Mouse (Mus musculus): Measurements from ENCODE around the gene Nr2f6.

Nr2f6 gene

DNA sequence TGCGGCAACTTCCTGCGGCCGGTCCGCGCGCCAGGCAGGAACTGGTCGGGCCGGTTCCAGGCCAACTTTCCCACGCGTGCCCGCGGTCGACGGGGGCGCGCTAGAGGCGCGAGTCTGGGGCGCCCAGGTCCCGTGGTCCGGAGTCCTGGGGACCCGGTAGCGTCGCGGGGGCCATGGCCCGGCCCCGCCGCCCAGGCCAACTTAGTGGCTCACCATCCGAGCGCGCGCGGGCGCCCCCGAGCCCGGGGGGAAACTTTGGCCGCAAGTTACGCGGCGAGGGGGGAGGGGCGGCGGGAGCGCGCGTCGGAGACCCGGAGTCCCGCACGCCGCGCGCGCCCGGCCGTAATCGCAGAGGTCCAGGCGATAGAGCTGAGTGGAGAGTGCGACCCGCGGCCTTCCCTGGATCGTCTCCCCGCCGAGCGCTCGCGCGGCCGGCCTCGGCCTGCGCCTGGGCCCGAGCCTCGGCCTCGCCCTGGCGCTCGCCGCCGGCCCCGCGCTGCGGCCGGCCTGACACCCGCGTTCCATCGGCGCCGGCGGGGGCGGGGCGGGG, at the start of gene Nr2f6:
Gene Nr2f6, minus strand, starts transcription at position 540 of the 550 bp plus-strand sequence.
- peak; percentile 75 for DNase-seq

DNA sequence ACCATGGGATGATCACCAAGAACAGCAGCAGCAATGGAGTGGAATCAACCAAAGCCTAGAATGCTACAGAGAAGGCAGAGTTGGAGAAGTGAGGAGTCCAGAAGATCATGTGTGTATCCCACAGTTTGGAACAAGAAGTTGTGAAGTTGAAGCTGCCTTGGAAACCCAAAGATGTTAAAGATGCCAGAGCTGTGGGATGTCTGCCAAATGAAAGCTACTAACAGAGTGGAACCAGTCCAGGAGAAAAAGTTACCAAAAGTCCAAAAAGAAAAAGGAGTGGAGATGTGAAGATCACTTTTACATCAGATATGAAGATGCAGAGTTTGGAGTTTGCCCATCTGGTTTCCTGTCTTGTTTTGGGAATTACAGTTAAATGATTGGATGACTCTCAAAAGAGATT, 40.4 kb upstream of the Nr2f6 start:
- no peak for DNase-seq

DNA sequence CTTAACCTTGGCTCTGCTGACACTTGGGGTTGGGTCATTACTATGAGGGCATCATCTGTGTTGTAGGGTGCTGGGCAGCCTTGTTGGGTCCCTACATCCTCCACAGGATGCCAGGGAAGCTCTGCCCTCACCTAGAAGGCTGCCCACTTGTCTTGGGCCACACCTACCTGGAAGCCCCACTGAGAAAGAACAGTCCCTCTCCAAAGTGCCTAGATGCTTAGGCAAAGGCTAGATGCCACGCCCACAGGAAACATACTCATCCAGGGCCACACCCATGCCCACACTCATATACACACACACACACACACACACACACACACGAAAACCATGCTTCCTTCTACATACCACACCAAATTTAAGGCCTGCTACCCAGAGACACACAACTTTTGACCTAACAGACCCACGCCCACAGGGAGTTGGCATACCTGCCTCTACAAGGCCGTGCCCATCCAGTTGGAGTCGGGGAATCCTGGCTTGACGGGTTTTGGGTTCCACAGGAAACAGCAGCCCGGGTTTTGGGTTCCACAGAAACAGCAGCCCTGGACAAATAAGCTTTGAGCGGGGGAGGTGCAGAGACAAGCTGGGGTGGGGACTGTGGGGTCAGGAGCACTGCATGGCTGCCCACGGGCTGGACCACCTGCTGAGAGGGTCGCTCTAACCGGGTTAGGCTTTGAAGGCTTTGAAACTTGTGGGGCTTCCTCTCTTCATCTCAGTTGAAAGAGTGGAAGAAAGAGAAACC, 29.9 kb upstream of the Nr2f6 start:
- DNase-seq, result no peak

DNA sequence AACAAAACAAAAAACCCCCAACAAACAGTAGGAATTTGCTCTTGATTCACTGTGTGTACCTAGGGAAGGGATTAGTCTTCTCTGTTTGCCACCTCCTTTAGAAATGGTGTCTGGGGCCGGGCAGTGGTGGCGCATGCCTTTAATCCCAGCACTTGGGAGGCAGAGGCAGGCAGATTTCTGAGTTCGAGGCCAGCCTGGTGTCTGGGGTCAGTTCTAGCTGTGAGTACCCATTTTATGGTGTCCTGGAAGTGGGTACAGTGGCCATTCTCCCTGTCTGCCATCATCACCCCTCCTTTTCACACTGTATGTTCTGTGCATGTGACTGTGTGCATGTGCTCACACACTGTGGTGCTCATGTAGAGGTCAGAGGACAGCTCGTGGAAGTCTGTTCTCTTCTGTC, 26.5 kb upstream of the Nr2f6 start:
- DNase-seq, result no peak

DNA sequence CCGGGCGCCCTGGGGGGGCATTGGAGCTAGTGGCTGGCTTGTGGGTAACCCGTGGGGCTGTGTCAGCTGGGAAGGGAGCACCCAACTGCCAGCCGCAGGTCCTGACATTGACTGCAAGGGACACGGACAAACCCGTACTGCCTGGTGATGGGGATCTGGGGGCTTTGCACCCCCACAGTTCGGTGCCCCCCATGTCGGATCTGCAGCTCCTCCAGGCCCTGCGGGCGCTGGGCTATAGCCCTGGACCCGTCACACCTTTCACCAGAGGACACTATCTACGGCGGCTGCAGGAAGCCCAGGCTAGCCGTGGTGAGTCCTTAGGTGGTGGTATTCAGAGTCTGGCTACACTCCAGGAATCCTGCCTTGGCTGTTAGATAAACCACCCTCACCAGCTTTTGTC, 25.7 kb upstream of the Nr2f6 start:
- DNase-seq, result no peak

DNA sequence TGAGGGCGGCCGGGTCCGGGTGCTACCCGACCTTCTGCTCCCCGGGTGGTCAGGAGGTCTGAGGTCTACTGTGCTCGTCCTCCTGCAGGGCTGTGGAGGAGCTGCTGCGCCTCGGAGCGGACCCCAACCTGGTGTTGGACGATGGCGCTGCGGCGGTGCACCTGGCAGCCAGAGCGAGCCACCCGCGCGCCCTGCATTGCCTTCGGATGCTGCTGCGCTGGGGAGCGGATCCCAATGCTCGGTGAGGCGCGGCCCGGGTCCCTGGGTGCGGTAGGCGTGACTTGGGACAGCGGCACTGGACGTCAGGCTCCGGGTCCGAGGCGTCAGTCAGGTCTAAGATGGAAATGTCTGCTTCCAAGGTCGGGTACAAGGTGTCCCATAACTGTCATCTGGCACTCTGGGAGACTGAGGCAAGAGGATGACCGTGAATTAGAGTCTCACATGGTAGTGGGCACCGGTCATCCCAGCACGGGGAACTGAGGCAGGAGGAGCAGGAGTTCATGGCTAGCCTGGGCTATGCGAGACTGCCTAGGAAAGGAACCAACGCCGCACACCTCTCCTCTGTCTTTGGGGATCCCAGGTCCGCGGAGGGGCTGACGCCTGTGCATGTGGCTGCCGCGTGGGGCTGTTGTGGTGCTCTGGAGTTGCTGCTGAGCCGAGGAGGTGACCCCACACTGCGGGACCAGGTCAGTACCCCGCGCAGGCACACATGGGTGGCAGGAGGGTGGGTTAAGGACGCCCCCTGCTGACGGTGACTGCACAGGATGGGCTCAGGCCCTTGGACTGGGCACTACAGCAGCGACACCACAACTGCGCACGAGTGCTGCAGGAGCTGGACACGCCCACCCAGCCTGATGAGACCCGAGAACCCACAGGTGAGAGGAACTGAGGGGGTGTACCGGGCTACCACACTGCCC, 24.6 kb upstream of the Nr2f6 start:
- DNase-seq, result peak; percentile 80

DNA sequence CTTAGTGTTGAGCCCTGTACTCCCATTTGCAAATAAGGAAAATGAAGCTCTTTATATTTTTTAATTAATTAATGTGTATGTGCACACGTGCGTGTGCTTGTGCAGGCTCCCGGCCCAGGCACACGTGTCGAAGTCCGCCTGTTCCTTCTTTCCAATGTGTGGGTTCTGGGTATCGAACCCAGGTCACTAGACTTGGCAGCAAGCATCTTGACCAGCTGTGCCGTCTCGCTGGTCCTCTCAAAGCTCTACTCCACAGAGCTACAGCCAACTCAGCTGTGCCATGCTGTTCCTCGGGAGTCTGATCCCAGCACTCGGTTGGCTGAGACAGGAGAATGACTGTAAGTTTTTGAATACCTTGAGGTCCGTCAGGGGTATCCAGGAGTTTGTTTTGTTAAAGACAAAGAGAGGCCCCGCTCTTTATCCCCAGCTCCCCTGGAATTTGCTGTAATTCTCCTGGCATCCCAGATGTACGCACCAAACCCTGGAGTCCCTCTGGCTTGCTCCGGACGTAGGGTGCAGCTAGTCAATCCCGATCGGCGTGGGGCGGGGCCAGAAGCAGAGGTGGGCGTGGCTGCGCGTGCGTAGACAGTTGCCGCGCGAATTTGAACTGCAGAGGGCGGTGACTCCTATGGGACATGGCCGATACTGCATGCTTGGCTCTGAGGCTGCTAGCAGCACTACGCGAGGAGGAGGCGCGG, 23.8 kb upstream of the Nr2f6 start, which contains the start of gene Ankle1:
Gene Ankle1, plus strand, starts transcription at position 610 of the 698 bp plus-strand sequence.
- peak; percentile 98 for DNase-seq

DNA sequence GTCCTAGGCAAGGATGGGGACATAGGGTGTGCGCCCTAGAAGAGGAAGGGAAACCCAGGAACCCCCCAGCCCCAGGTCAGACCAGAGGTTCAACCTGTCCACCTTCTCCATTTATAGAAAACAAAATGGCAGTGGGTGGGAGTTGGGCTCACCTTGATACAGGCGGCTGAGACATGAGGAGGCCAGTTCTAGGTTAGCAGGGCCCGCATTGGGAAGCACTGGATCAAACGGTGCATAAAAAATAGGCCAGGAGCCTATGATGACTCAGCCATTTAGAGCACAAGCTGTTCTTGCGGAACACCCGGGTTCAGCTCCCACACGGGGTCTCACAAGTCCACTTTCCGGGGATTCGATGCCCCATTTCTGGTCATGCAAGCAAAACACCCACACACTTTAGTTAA, 23.2 kb upstream of the Nr2f6 start:
- DNase-seq, result peak; percentile 74

DNA sequence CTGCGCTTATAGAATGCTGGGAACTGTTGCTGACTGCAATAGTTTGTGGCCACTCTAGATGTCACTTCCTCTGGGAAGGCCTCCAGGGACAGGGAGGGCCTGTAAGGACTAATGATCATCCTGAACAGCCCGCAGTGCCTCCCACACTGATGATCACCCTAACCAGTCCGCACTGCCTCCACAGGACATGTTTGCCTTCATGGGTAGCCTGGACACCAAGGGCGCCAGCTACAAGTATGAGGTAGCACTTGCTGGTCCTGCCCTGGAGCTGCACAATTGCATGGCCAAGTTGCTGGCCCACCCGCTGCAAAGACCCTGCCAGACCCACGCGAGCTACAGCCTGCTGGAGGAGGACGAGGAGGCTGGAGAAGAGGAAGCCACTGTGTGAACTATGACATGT, 22.3 kb upstream of the Nr2f6 start:
- DNase-seq, result no peak

DNA sequence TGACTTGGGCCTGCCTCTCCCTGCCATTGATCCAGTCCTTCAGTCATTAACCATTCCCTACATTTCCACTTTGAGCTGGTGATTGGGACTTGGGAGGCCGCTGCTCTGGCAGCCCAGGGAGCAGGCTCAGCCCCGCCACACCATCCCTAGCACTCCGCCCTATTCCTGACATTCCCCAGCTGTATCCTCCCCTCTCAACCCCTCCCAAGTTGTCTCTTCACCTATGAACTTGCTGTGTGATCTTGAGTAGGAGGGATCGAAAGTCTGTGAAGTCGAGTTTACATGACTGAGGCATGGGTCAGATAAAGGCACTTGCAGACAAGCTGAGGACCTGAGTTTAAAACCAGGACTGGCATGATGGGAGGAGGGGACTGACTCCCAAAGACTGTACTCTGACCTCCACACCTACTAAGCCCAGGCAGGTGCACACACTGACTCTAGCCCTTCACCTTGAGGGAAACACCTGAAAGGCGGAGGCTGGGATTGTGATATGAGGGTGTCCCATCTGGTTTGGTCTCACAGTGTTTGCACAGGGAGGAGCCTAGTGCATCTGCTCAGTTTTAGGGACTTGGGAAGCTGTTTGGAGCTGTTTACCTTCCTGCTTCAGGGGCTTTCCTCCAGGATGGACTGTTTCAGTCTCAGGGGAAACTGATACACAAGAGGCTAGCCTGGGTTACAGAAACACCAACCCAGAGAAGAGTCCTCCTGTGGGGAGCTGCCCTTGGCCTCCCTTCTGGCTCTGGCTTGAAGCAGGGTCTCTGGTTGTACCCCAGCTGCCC, 21.5 kb upstream of the Nr2f6 start:
- DNase-seq, result no peak

DNA sequence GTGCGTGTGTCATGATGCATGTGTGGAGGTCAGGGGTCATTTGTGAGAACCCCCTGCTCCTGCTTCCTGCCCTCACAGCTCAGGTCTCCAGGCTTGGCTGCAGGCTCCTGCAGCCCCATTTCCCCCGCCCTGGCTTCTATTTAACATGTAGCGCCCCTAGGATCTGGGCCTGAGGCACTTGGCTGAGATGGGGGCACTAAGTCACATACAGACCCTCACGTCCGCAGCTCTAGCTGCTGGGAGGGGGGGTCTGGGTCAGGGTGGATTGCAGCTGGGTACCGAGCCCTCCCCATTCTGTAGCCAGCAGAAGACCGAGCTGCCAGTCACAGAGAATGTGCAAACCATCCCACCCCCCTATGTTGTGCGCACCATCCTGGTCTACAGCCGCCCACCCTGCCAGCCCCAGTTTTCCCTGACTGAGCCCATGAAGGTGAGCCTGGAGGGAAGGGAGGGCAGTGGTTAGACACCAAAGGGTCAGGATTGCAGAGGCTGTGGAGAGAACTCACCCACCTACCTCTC, 20.7 kb upstream of the Nr2f6 start:
- DNase-seq, result no peak

DNA sequence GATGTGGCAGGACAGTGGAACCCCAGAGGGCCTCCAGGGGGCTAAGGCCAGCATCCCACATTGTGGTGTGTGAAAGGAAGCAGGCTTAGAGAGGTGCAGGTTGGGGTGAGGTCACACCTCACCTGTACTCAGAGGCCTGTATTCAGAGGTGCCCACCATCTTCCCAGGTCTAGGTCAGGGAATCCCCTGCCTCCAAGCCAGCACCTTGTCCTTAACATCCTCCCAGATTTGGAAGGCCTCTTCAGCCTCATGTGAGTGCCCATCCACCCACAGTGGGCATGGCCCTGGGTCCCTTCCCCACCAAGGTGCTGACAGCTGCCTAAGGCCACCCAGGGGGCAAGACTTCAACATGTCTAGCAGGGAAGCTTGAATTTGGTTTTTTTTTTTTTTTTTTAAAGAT, 19.7 kb upstream of the Nr2f6 start:
- DNase-seq, result no peak

DNA sequence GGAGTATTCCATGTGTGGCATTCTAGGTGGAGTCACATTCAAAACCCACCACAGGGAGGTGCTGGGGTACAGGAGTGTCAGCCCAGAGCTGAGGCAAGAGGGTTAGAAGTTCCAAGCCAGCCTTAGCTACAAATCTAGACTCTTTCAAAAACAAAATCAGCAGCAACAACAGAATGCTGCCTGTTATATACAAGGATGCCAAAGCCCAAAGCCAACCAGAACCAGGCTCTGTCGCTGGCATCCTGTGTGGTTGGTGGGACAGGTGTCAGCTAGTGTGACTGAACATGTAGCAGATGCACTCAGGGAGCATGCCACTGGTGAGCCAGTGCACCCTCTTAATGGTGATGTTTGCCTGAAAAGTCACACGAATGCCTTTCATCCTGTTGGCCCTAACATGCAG, 19.1 kb upstream of the Nr2f6 start:
- DNase-seq, result no peak

DNA sequence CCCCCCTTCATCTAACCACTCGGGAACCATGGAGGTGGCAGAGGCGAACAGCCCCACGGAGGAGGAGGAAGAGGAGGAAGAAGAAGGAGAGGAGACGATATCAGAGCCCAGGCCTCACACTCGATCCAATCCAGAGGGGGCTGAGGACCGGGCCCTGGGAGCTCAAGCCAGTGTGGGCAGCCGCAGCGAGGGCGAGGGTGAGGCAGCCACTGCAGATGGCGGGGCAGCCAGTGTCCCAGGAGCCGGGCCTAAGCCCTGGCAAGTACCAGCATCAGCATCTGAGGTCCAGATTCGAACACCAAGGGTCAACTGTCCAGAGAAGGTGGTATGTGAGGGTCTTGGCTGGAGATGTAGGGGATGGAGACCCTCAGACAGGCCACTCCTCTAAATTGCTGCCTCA, 15.9 kb upstream of the Nr2f6 start:
- no peak for DNase-seq

DNA sequence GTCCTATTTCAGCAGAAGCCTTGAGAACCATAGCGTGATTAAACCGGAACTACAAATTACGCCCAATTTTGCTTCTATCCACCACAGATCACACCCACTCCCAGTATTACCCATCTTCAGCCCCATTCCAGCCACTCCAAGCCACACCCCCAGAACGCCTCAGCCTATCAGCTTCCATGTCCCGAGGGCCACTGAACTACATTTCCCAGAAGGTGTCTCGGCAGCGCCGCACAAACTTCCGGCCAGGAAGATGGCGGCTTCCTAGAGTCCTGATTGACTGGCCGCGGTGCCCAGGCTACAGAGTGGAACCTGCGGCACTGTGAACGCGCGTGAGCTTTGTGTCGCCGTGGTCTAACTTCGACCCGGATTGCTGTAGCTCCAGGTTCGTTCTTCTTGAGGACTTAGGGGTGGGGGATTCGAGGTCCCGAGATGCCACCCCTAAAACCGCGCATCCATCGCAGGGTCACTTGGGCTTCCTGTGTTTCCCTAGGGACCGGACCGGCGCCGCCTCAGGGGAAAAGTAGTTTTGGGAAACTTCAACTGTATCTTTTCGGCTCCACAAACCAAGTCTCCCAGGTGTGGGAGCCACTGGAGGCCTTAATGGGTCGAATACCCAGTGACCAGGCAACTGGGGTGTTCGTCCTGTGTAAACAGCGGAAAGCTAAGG, 15.0 kb upstream of the Nr2f6 start, which contains the start of gene Babam1:
Gene Babam1, plus strand, starts transcription at position 223 of the 667 bp plus-strand sequence.
- DNase-seq, result peak; percentile 98

DNA sequence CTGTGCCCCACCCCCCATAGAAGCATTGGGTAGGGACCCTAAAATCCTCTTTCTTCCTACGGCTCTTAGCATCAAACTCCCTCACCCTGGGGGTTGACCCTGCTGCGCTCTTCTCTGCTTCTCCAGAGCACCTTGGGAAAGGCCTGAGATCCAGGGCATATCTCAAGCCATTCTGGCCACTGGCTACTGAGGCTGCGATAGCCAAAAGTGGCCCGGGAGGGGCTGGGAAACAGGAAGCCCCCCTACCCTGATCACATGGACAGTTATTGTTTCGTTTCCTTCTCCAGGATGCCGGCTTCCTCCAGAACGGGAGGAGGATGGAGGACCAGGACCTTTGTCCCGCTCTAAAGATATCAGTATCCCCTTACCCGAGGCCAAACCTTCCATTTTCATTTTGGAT, 13.9 kb upstream of the Nr2f6 start, which contains the start of gene Ushbp1:
Gene Ushbp1, minus strand, starts transcription at position 174 of the 400 bp plus-strand sequence.
- peak; percentile 66 for DNase-seq

DNA sequence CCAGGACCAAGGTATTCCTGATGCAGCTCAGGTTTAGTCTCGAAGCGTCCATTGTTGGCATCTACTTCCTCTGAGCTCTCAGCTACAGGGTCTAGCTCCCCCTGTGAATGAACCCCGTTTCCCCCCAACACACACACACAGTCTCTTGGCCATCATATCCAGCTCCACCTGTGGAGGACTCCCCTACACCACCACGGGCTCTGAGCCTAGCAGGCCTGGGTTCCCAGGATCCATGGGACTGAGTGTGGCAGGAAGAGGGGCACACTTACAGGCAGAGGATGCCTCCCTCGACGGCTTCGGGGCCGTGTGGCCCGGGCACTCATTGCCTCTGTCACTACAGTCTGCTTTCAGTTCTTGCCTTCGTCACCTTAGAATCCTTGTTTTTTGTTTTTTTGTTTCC, 13.3 kb upstream of the Nr2f6 start:
- peak; percentile 19 for DNase-seq

DNA sequence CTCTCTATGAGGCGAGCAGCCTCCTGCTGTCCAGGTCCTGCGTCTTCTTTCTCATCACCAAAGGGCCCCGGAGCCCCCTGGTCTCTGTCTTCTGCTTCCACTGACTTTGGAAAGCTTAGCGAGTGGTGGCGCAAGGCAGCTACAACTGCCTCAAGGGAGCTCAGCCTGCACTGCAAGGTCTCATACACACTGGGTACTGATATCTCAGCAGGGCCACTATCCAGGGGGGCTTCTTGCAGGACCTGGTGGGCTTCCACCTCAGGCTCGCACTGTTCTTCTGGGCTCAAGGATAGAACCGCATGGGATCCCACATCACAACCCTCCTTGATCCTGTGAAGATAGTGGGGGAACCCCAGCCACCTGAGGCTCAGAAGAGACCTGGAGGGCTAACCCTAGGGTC, 12.7 kb upstream of the Nr2f6 start:
- peak; percentile 14 for DNase-seq

DNA sequence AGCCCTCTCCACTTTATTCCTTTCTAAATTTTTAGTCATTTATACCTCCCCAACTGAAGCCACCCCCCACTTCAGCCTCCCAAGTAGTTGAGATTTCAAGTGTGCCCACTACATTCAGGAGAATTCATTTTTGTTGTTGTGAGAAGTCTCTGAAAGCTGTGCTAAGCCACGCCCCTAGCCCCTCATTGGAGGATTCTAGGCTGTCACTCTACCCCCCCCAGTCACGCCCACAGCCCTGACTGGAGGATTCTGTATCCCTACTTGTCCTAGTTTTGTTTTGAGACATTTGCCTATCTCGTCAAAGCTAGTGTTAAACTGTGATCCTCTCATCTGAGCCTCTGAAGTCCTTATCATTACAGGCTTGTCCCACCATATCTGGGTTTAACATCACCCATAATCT, 11.1 kb upstream of the Nr2f6 start:
- peak; percentile 45 for DNase-seq

DNA sequence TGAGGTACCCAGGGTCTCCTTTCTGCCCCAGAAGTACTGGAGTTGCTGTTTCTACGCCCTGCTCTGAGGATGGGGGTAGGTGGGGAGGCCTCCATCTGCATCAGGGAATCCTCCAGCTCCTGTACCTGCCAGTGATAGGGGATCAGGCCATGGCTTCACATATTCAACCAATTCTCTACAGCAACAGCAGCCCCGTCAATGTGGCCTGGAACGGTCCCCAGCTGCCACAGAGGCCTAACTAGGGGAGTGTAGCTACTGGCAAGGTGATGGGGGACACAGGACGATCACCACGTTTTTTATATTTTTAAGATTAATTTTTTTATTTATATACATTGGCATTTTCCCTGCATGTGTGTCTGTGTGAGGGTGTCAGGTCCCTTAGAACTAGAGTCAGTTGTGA, 10.6 kb upstream of the Nr2f6 start:
- DNase-seq, result peak; percentile 1

DNA sequence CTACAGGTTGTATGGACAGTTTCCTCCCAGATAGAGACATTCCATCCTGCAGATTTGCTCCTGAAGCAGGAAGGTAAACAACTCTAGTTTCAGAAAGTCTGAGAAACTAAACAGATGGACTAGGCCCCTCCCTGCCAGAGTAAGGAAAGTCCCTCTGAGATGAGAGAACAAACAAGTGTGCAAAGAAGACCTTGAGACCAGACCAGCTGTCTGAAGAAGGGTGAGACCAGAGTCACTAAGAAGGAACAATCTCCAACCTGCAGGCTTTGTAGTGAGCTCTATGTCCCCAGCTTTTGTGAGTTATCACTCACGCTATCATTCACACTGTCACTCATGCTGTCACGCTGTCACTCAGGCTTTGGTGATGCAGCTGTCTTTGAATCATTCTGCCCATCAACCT, 9.9 kb upstream of the Nr2f6 start:
- peak; percentile 1 for DNase-seq
